Mouse (Mus musculus): Measurements from ENCODE around the gene Lrriq3. TPM values are rescaled to one million over a fixed set of nuclear protein-coding genes. Genes with fewer than 3 reads are reported as not detected.

Gene Lrriq3
- 1.4 and 1.6 TPM in 2 replicates for polyA plus RNA-seq (2015; fragmentation: Nextera tagmentation; extraction: Ambion mirVana)

GRCm38 (mm10) chr3:155093116-155093956 lies at the start of gene Lrriq3, which contains the start of gene Fpgt:
Lrriq3 (plus strand) TSS chr3:155093434.
Fpgt (minus strand) TSS chr3:155093403.
- H3K36me3 ChIP-seq, result peaks cover 9% of the 10 kb centered on the region; the same call in 1 of the 2 replicates
- ATAC-seq (replicated peaks; ENCODE audit: low FRiP score), result peak; percentile 100
- peak within 1 kb of the TSS; percentile 62 for H3K4me3 ChIP-seq (replicated peaks)
- peak within 1 kb of the TSS; percentile 63 for H3K9ac ChIP-seq
- H3K27me3 ChIP-seq, result no peaks in the 10 kb centered on the region
- H3K4me2 ChIP-seq, result peak within 1 kb of the TSS; percentile 73
- H3K4me1 ChIP-seq, result peaks cover 5% of the 10 kb centered on the region; the same call in 1 of the 2 replicates
- H3K27ac ChIP-seq, result peak within 1 kb of the TSS; percentile 82
- no peaks in the 10 kb centered on the region for H3K9me3 ChIP-seq (replicated peaks)
- WGBS, result under 1% methylated on average over 43 of the region's 47 CpGs

- Histone ChIP-seq H3K36me3 (no peaks in the 10 kb centered on the region), H3K27ac (no peak overlapping the region), H3K4me1 (no peaks in the 10 kb centered on the region), H3K9ac (no peak overlapping the region), H3K4me3 (replicated peaks) (no peak overlapping the region), H3K9me3 (replicated peaks) (no peaks in the 10 kb centered on the region), H3K27me3 (no peaks in the 10 kb centered on the region), H3K4me2 (no peak overlapping the region)
- ATAC-seq (replicated peaks; ENCODE audit: low FRiP score), result no peak
These were observed 41.2 kb upstream of the Lrriq3 start for GRCm38 (mm10) chr3:155052021-155052420.

GRCm38 (mm10) chr3:155053189-155053588 lies 40.0 kb upstream of the Lrriq3 start:
- Histone ChIP-seq H3K27me3 (no peaks in the 10 kb centered on the region), H3K4me2 (no peak overlapping the region), H3K4me3 (replicated peaks) (no peak overlapping the region), H3K4me1 (no peaks in the 10 kb centered on the region), H3K27ac (no peak overlapping the region), H3K9me3 (replicated peaks) (no peaks in the 10 kb centered on the region), H3K9ac (no peak overlapping the region), H3K36me3 (no peaks in the 10 kb centered on the region)
- no peak for ATAC-seq (replicated peaks; ENCODE audit: low FRiP score)
- WGBS, result 75% methylated on average over 1 of the region's 1 CpGs

GRCm38 (mm10) chr3:155055231-155055916 lies 37.9 kb upstream of the Lrriq3 start, which contains the start of gene Tnni3k:
Tnni3k (minus strand) TSS chr3:155055407.
- no peak within 1 kb of the TSS for H3K9ac ChIP-seq
- H3K4me1 ChIP-seq, result no peaks in the 10 kb centered on the region
- no peak within 1 kb of the TSS for H3K4me3 ChIP-seq (replicated peaks)
- H3K36me3 ChIP-seq, result no peaks in the 10 kb centered on the region
- 74% methylated on average over 6 of the region's 6 CpGs for WGBS
- no peak for ATAC-seq (replicated peaks; ENCODE audit: low FRiP score)
- H3K27ac ChIP-seq, result no peak within 1 kb of the TSS
- H3K27me3 ChIP-seq, result no peaks in the 10 kb centered on the region
- H3K9me3 ChIP-seq (replicated peaks), result no peaks in the 10 kb centered on the region
- no peak within 1 kb of the TSS for H3K4me2 ChIP-seq

- H3K4me2 ChIP-seq, result no peak overlapping the region
- no peaks in the 10 kb centered on the region for H3K4me1 ChIP-seq
- H3K36me3 ChIP-seq, result no peaks in the 10 kb centered on the region
- no peaks in the 10 kb centered on the region for H3K9me3 ChIP-seq (replicated peaks)
- no peak for ATAC-seq (replicated peaks; ENCODE audit: low FRiP score)
- no peak overlapping the region for H3K27ac ChIP-seq
- no peak overlapping the region for H3K4me3 ChIP-seq (replicated peaks)
- no peaks in the 10 kb centered on the region for H3K27me3 ChIP-seq
- H3K9ac ChIP-seq, result no peak overlapping the region
These were observed 36.6 kb upstream of the Lrriq3 start for GRCm38 (mm10) chr3:155056606-155057005.

GRCm38 (mm10) chr3:155057566-155057965 lies 35.7 kb upstream of the Lrriq3 start:
- Histone ChIP-seq H3K9ac (no peak overlapping the region), H3K36me3 (no peaks in the 10 kb centered on the region), H3K4me3 (replicated peaks) (no peak overlapping the region), H3K4me2 (no peak overlapping the region), H3K4me1 (no peaks in the 10 kb centered on the region), H3K27ac (no peak overlapping the region), H3K27me3 (no peaks in the 10 kb centered on the region), H3K9me3 (replicated peaks) (no peaks in the 10 kb centered on the region)
- no peak for ATAC-seq (replicated peaks; ENCODE audit: low FRiP score)

GRCm38 (mm10) chr3:155058800-155059448 lies 34.3 kb upstream of the Lrriq3 start:
- Histone ChIP-seq H3K27me3 (no peaks in the 10 kb centered on the region), H3K36me3 (no peaks in the 10 kb centered on the region), H3K27ac (no peak overlapping the region), H3K9ac (no peak overlapping the region), H3K9me3 (replicated peaks) (no peaks in the 10 kb centered on the region), H3K4me3 (replicated peaks) (no peak overlapping the region), H3K4me2 (no peak overlapping the region), H3K4me1 (no peaks in the 10 kb centered on the region)
- WGBS, result 80% methylated on average over 6 of the region's 6 CpGs
- no peak for ATAC-seq (replicated peaks; ENCODE audit: low FRiP score)

- no peak overlapping the region for H3K4me3 ChIP-seq (replicated peaks)
- ATAC-seq (replicated peaks; ENCODE audit: low FRiP score), result no peak
- H3K9ac ChIP-seq, result no peak overlapping the region
- no peaks in the 10 kb centered on the region for H3K27me3 ChIP-seq
- H3K9me3 ChIP-seq (replicated peaks), result no peaks in the 10 kb centered on the region
- no peak overlapping the region for H3K27ac ChIP-seq
- H3K4me2 ChIP-seq, result no peak overlapping the region
- no peaks in the 10 kb centered on the region for H3K4me1 ChIP-seq
- H3K36me3 ChIP-seq, result no peaks in the 10 kb centered on the region
These were observed 33.8 kb upstream of the Lrriq3 start for GRCm38 (mm10) chr3:155059449-155059822.

- ATAC-seq (replicated peaks; ENCODE audit: low FRiP score), result no peak
- no peaks in the 10 kb centered on the region for H3K4me1 ChIP-seq
These were observed 15.3 kb upstream of the Lrriq3 start for GRCm38 (mm10) chr3:155077908-155078307.

GRCm38 (mm10) chr3:155092081-155092480 lies 1.2 kb upstream of the Lrriq3 start:
- no peak for ATAC-seq (replicated peaks; ENCODE audit: low FRiP score)
- Histone ChIP-seq H3K36me3 (peaks cover 18% of the 10 kb centered on the region), H3K9me3 (replicated peaks) (no peaks in the 10 kb centered on the region), H3K27me3 (no peaks in the 10 kb centered on the region), H3K27ac (no peak overlapping the region), H3K4me1 (peaks cover 5% of the 10 kb centered on the region; the same call in 1 of the 2 replicates), H3K4me2 (peak overlapping the region; percentile 73), H3K4me3 (replicated peaks) (peak overlapping the region; percentile 62; the same call in 1 of the 2 replicates), H3K9ac (no peak overlapping the region)
- 93% methylated on average over 6 of the region's 6 CpGs for WGBS

More at GRCm38 (mm10) chr3:155077908-155078307, 15.3 kb upstream of the Lrriq3 start:
- H3K9ac ChIP-seq, result no peak overlapping the region
- WGBS, result 81% methylated on average over 4 of the region's 4 CpGs
- no peaks in the 10 kb centered on the region for H3K36me3 ChIP-seq
- H3K9me3 ChIP-seq (replicated peaks), result no peaks in the 10 kb centered on the region
- no peaks in the 10 kb centered on the region for H3K27me3 ChIP-seq
- H3K4me2 ChIP-seq, result no peak overlapping the region
- H3K27ac ChIP-seq, result no peak overlapping the region
- no peak overlapping the region for H3K4me3 ChIP-seq (replicated peaks)

GRCm38 (mm10) chr3:155099266-155099665 lies 6.0 kb downstream of the Lrriq3 start:
- no peak for ATAC-seq (replicated peaks; ENCODE audit: low FRiP score)
- Histone ChIP-seq H3K4me1 (no peaks in the 10 kb centered on the region), H3K4me3 (replicated peaks) (no peak overlapping the region), H3K4me2 (no peak overlapping the region), H3K27me3 (no peaks in the 10 kb centered on the region), H3K9me3 (replicated peaks) (no peaks in the 10 kb centered on the region), H3K9ac (no peak overlapping the region), H3K27ac (no peak overlapping the region), H3K36me3 (no peaks in the 10 kb centered on the region)
- WGBS, result 84% methylated on average over 1 of the region's 1 CpGs

- ATAC-seq (replicated peaks; ENCODE audit: low FRiP score), result no peak
- H3K9ac ChIP-seq, result no peak overlapping the region
- H3K4me2 ChIP-seq, result no peak overlapping the region
- 43% methylated on average over 1 of the region's 1 CpGs for WGBS
- no peak overlapping the region for H3K4me3 ChIP-seq (replicated peaks)
- H3K36me3 ChIP-seq, result no peaks in the 10 kb centered on the region
- no peak overlapping the region for H3K27ac ChIP-seq
- no peaks in the 10 kb centered on the region for H3K27me3 ChIP-seq
- H3K9me3 ChIP-seq (replicated peaks), result no peaks in the 10 kb centered on the region
- H3K4me1 ChIP-seq, result no peaks in the 10 kb centered on the region
These were observed 12.7 kb downstream of the Lrriq3 start for GRCm38 (mm10) chr3:155105957-155106356.

All from kidney, embryonic 15.5 days (tissue).